Mouse (Mus musculus): ENCODE measurements at regions not wholly inside any gene's neighbourhood (a gene's known extent, or its start where the extent isn't known, plus 50 kb on each side); places are given as distances from the start of the nearest gene placed in this dataset.

- no peaks in the 10 kb centered on the region for H3K36me3 ChIP-seq (replicated peaks; ENCODE audit: control insufficient read depth, insufficient read depth)
- DNase-seq (ENCODE audit: low spot score) = no peak
- no peak overlapping the region for H3K27ac ChIP-seq
- ATAC-seq (ENCODE audit: low FRiP score) = no peak
- no peaks in the 10 kb centered on the region for H3K9me3 ChIP-seq (ENCODE audit: control insufficient read depth, low read length)
- no peak overlapping the region for H3K9ac ChIP-seq
- no peak overlapping the region for H3K4me3 ChIP-seq (replicated peaks; ENCODE audit: low read length)
- 92% methylated on average over 1 of the region's 1 CpGs for WGBS
- no peak overlapping the region for H3K4me2 ChIP-seq (replicated peaks)
- H3K4me1 ChIP-seq (replicated peaks; ENCODE audit: control insufficient read depth, insufficient read depth, low read length) = no peaks in the 10 kb centered on the region
- no peaks in the 10 kb centered on the region for H3K27me3 ChIP-seq (ENCODE audit: control insufficient read depth, insufficient read depth, low read length)
These were observed 1036.9 kb downstream of the Pcdh17 start for GRCm38 (mm10) chr14:85480216-85480615.

- ATAC-seq (ENCODE audit: low FRiP score) (peak; percentile 78; the same call in 1 of the 2 replicates), DNase-seq (ENCODE audit: low spot score) (peak; percentile 32)
- Histone ChIP-seq H3K27me3 (ENCODE audit: control insufficient read depth, insufficient read depth, low read length) (no peaks in the 10 kb centered on the region), H3K9ac (no peak overlapping the region), H3K4me1 (replicated peaks; ENCODE audit: control insufficient read depth, insufficient read depth, low read length) (peaks cover 6% of the 10 kb centered on the region), H3K9me3 (ENCODE audit: control insufficient read depth, low read length) (no peaks in the 10 kb centered on the region), H3K36me3 (replicated peaks; ENCODE audit: control insufficient read depth, insufficient read depth) (no peaks in the 10 kb centered on the region), H3K27ac (no peak overlapping the region), H3K4me2 (replicated peaks) (no peak overlapping the region), H3K4me3 (replicated peaks; ENCODE audit: low read length) (no peak overlapping the region)
- WGBS = 30% methylated on average over 2 of the region's 2 CpGs
These were observed 1064.2 kb downstream of the Pcdh17 start for GRCm38 (mm10) chr14:85507419-85508170.

GRCm38 (mm10) chr14:85508527-85508926 is 1065.2 kb downstream of the Pcdh17 start:
- WGBS = 8% methylated on average over 3 of the region's 3 CpGs
- no peak overlapping the region for H3K4me2 ChIP-seq (replicated peaks)
- H3K4me1 ChIP-seq (replicated peaks; ENCODE audit: control insufficient read depth, insufficient read depth, low read length) = peaks cover 6% of the 10 kb centered on the region
- no peaks in the 10 kb centered on the region for H3K36me3 ChIP-seq (replicated peaks; ENCODE audit: control insufficient read depth, insufficient read depth)
- H3K4me3 ChIP-seq (replicated peaks; ENCODE audit: low read length) = no peak overlapping the region
- no peaks in the 10 kb centered on the region for H3K27me3 ChIP-seq (ENCODE audit: control insufficient read depth, insufficient read depth, low read length)
- no peaks in the 10 kb centered on the region for H3K9me3 ChIP-seq (ENCODE audit: control insufficient read depth, low read length)
- DNase-seq (ENCODE audit: low spot score) (no peak), ATAC-seq (ENCODE audit: low FRiP score) (peak; percentile 80)
- H3K9ac ChIP-seq = no peak overlapping the region
- no peak overlapping the region for H3K27ac ChIP-seq

Data from hindbrain, embryonic 14.5 days (tissue).